Mouse (Mus musculus) stomach, embryonic 15.5 days (tissue): ENCODE measurements around the gene Ank2. TPM values are rescaled to one million over a fixed set of nuclear protein-coding genes. Genes with fewer than 3 reads are reported as not detected.

Experiments used
- ATAC-seq: fragments of 200-750 bp; cut with Nextera tagmentation; 2 replicates; pipeline ENCODE4 v1.8.0; 2017; ENCODE audit warnings: low read depth, moderate number of reproducible peaks, moderate TSS enrichment; ENCODE audit not compliant: insufficient read depth, low FRiP score
- H3K27ac ChIP-seq: fragments of 300-500 bp; sonication (generic); 2 replicates; pipeline ENCODE4 v1.5.1; 2015; ENCODE audit warnings: mild to moderate bottlenecking, inconsistent platforms
- H3K27me3 ChIP-seq: fragments of 300-500 bp; sonication (generic); replicated peaks from 2 replicates; pipeline ENCODE4 v1.6.1; 2015; ENCODE audit warnings: inconsistent platforms
- H3K36me3 ChIP-seq: fragments of 300-500 bp; sonication (generic); 2 replicates; pipeline ENCODE4 v1.6.1; 2015; ENCODE audit warnings: inconsistent platforms
- H3K4me1 ChIP-seq: fragments of 300-500 bp; sonication (generic); 2 replicates; pipeline ENCODE4 v1.6.1; 2015; ENCODE audit warnings: inconsistent platforms
- H3K4me2 ChIP-seq: fragments of 300-500 bp; sonication (generic); 2 replicates; pipeline ENCODE4 v1.6.1; 2015; ENCODE audit warnings: mild to moderate bottlenecking, inconsistent platforms
- H3K4me3 ChIP-seq: fragments of 300-500 bp; sonication (generic); replicated peaks from 2 replicates; pipeline ENCODE4 v1.5.1; 2015; ENCODE audit warnings: inconsistent platforms
- H3K9ac ChIP-seq: fragments of 300-500 bp; sonication (generic); 2 replicates; pipeline ENCODE4 v1.6.1; 2015; ENCODE audit warnings: inconsistent platforms
- H3K9me3 ChIP-seq: fragments of 300-500 bp; sonication (generic); 2 replicates; pipeline ENCODE4 v1.6.1; 2016; ENCODE audit warnings: inconsistent platforms
- WGBS: fragments of 180-500 bp; shearing (Covaris S2); methylation state at CpG from one replicate; pipeline ENCODE4 v1.1.7; 2015; 5-methylcytosine and 5-hydroxymethylcytosine counted together
- polyA plus RNA-seq: library from polyadenylated mRNA; unstranded; fragments of >200 nt; fragmentation: Nextera tagmentation; extraction: Ambion mirVana; gene quantifications from 2 replicates; pipeline ENCODE4 v1.2.1, GENCODE M21; 2015

The Ank2 gene
- polyA plus RNA-seq, 1 experiment from 2014 or later = 32.2 TPM

DNA sequence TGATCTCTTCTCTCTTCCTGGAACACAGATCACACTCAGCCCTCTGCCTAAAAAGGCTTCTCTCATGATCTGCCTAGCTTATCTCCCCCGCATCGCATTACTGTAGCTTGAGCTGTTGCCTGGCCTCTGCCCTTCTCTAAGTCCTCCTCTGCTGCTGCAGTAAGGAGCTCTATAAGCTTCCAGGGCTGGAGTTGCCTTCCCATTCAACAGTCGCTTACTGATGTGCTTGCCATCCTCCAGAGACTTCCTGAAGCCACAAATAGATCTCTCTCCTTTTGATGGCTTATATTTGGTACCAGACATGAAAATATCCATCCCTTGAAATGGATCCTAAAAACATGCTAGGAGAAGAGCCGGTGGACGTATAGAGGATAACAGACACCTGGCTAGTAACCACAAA lies 290.3 kb downstream of the Ank2 start:
- no peak overlapping the region for H3K4me3 ChIP-seq

DNA sequence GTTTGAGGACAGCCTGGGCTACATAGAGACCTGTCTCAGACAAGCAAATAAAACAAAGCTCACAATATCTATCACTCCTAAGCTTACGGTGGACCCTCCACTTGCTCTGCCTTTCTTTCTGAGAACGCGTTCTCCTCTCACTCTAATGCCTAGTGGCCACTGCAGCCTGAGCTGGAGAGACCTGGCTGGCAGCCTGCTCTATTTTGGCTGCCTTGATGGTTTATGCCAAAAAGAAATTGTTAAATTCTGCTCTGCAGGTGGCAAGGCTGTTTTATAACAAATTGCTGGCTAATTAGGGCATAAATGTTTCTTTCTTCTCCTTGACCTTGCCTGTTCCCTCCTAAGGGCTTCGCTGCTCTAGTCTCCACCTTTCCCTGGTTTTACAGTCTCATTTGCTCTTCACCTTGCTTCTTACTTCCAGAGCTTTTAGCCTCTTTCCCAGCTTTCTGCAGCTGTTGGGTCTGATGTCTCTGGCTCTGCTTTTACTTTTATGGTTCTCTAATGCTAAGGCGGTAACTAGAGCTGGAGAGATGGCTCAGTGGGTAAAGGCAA lies 293.2 kb downstream of the Ank2 start:
- H3K4me3 ChIP-seq = no peak overlapping the region
- H3K36me3 ChIP-seq = no peaks in the 10 kb centered on the region
- H3K4me1 ChIP-seq = no peaks in the 10 kb centered on the region
- no peaks in the 10 kb centered on the region for H3K9me3 ChIP-seq
- WGBS = 88% methylated on average over 5 of the region's 5 CpGs
- no peak overlapping the region for H3K4me2 ChIP-seq
- no peak for ATAC-seq
- no peak overlapping the region for H3K9ac ChIP-seq
- no peak overlapping the region for H3K27ac ChIP-seq
- no peaks in the 10 kb centered on the region for H3K27me3 ChIP-seq

More for the DNA sequence above, 290.3 kb downstream of the Ank2 start:
- no peak overlapping the region for H3K27ac ChIP-seq
- H3K27me3 ChIP-seq = no peaks in the 10 kb centered on the region
- WGBS = 83% methylated on average over 5 of the region's 5 CpGs
- ATAC-seq = no peak
- H3K4me2 ChIP-seq = no peak overlapping the region
- H3K9ac ChIP-seq = no peak overlapping the region
- H3K9me3 ChIP-seq = no peaks in the 10 kb centered on the region
- no peaks in the 10 kb centered on the region for H3K4me1 ChIP-seq
- no peaks in the 10 kb centered on the region for H3K36me3 ChIP-seq

DNA sequence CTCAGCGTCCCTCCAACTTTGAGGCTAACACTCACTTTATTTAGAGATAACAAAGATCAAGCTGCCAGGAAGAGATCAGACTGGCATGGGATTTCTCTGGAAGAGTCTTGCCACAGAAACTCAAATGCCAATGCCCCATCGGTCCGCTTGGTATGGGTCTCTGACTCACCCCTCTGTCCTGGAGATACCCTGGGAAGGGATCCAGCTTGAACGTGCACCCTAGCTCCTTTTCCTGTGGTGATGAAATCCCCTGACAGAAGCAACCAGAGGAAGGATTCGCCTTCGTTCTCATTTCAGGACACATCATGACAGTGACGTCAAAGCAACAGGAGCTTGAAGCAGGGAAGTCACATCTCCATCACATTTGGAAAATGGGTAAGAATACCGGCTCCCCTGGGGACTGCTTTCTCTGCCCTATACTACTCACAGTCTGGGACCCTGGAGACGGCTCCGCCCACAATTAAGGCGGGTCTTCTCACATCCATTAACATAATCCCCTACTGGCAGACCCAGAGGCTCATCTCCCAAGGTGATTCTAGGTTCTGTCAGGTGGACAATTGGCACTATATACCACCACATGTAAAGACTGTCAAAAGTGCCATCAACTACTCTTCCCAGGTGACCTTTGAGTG lies 296.6 kb downstream of the Ank2 start:
- Histone ChIP-seq H3K36me3 (no peaks in the 10 kb centered on the region), H3K27me3 (no peaks in the 10 kb centered on the region), H3K9ac (no peak overlapping the region), H3K4me1 (no peaks in the 10 kb centered on the region), H3K4me3 (no peak overlapping the region), H3K4me2 (no peak overlapping the region), H3K27ac (no peak overlapping the region), H3K9me3 (no peaks in the 10 kb centered on the region)
- WGBS = 47% methylated on average over 11 of the region's 11 CpGs
- no peak for ATAC-seq

DNA sequence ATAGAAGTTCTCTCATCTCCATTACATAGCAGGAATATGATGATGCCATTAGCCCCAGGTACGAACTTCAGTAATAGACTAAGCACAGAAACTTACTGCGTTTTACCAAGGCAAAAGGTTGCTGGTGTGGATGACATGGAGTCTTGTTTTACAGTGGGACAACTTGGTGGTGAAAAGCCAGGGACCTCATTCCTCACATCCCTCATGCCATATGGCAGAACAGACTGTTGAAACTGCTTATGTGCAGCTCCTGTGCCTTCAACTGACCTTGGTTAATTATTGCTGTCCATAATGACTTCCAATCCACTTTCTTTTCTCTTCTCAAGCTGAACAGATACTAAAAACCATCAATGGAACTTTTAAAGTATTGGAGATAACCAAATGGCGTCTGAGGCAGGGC lies 298.4 kb downstream of the Ank2 start:
- Histone ChIP-seq H3K9ac (no peak overlapping the region), H3K27ac (no peak overlapping the region), H3K4me1 (no peaks in the 10 kb centered on the region), H3K9me3 (no peaks in the 10 kb centered on the region), H3K4me3 (no peak overlapping the region), H3K36me3 (no peaks in the 10 kb centered on the region), H3K27me3 (no peaks in the 10 kb centered on the region), H3K4me2 (no peak overlapping the region)
- WGBS = 83% methylated on average over 3 of the region's 3 CpGs
- ATAC-seq = no peak

DNA sequence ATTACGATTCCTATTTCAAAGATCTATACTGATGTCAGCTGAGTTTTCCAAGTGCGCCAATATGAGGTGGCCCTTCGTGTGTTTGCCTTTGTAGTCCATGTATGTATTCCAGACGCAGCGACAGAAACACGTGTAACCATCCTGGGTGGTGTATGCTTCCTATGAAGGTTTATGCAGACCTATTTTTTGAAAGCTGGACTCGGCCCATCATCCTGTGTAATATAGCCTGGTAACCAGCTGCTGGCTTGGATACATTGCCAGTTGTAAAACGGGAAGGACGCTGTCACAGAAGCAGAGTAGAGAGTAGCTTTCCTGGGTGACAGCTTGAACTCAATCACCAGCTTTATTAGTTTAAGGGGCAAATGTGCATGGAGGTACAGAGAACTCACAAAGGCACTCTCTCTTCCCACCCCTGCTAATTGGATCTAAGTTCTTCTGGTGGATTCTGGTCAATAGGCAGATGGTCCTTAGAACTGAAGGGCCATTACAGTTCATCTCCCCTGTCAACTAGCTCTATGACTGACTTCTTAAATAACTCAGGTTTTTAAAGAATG lies 300.0 kb downstream of the Ank2 start:
- no peak overlapping the region for H3K27ac ChIP-seq
- no peak for ATAC-seq
- 85% methylated on average over 9 of the region's 9 CpGs for WGBS

DNA sequence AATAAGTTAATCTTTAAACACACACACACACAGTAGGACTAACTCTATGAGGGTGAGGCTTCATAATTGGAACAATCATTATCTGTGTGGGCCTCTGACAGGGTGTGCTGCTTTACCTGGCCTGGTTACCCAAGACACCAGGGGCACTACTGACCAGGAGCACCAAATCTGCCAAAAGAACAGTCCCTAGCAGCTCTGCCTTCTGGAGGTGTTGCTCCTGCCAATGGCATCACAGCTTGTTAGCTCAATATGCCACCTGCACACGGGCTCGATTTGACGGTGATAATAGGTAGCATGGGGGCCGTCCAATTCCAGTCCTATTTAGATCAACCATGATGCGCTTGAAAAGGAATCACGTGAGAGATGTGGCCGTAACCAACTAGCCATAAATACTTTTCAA lies 300.5 kb downstream of the Ank2 start:
- Histone ChIP-seq H3K27me3 (no peaks in the 10 kb centered on the region), H3K27ac (no peak overlapping the region)

More for the DNA sequence above, 300.0 kb downstream of the Ank2 start:
- Histone ChIP-seq H3K4me3 (no peak overlapping the region), H3K36me3 (no peaks in the 10 kb centered on the region), H3K9ac (no peak overlapping the region), H3K9me3 (no peaks in the 10 kb centered on the region), H3K4me1 (no peaks in the 10 kb centered on the region), H3K4me2 (no peak overlapping the region), H3K27me3 (no peaks in the 10 kb centered on the region)

DNA sequence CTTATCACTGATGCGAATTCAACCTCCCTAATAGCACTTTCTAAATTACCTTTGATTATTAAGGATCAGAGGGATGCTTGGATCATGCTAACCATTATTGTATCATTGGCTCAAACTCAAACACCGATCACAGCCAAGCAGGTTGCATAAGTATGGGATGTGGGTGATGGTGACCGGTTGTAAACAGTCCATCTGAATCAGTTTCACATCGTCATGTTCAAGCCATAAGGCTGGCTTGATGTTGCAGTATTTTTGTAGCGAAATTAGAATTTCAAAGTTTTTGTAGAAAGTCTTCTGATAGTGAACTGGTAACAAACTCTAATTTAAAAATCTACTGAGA lies 310.4 kb downstream of the Ank2 start:
- Histone ChIP-seq H3K27me3 (no peaks in the 10 kb centered on the region), H3K36me3 (no peaks in the 10 kb centered on the region), H3K4me3 (no peak overlapping the region), H3K4me2 (no peak overlapping the region), H3K4me1 (no peaks in the 10 kb centered on the region), H3K9me3 (no peaks in the 10 kb centered on the region), H3K9ac (no peak overlapping the region), H3K27ac (no peak overlapping the region)
- no peak for ATAC-seq
- 89% methylated on average over 5 of the region's 5 CpGs for WGBS

More for the DNA sequence above, 300.5 kb downstream of the Ank2 start:
- no peak for ATAC-seq
- no peaks in the 10 kb centered on the region for H3K36me3 ChIP-seq
- H3K4me1 ChIP-seq = no peaks in the 10 kb centered on the region
- no peak overlapping the region for H3K9ac ChIP-seq
- no peak overlapping the region for H3K4me2 ChIP-seq
- WGBS = 92% methylated on average over 7 of the region's 7 CpGs
- H3K4me3 ChIP-seq = no peak overlapping the region
- no peaks in the 10 kb centered on the region for H3K9me3 ChIP-seq

DNA sequence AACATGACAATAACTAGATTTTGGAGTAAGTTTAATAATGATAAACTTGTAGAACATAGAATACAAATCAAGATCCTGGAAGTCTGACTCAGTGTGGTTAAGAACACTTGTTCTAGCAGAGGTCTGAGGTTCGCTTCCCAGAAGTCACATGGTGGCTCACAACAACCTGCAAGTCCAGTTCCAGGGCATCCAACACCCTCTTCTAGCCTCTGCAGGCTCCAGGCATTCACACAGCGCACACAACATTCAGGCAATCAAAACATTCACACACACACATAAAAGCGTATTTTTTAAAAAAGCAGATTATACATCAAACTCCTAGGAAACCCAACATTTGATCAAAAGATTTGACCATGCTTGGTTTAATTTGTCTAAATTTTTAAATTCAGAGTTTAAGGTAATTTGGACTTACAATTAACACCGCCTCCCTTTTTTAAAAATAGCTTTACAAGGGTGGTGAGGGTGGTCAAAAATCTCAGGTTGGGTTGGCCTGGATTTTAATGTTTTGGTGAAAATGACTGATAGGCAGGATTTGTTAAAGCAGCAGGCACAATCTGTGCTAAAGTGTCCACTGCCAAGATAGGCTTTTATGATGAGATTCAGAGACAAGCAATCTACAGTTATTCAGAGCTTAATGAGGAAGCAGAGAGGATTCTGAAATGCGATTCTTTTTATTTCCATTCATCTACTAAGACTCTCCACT lies 310.9 kb downstream of the Ank2 start:
- no peaks in the 10 kb centered on the region for H3K9me3 ChIP-seq
- H3K4me3 ChIP-seq = no peak overlapping the region
- H3K4me1 ChIP-seq = no peaks in the 10 kb centered on the region
- H3K27ac ChIP-seq = no peak overlapping the region
- no peaks in the 10 kb centered on the region for H3K36me3 ChIP-seq
- no peak overlapping the region for H3K4me2 ChIP-seq
- 89% methylated on average over 5 of the region's 5 CpGs for WGBS
- no peak for ATAC-seq
- H3K9ac ChIP-seq = no peak overlapping the region
- no peaks in the 10 kb centered on the region for H3K27me3 ChIP-seq

DNA sequence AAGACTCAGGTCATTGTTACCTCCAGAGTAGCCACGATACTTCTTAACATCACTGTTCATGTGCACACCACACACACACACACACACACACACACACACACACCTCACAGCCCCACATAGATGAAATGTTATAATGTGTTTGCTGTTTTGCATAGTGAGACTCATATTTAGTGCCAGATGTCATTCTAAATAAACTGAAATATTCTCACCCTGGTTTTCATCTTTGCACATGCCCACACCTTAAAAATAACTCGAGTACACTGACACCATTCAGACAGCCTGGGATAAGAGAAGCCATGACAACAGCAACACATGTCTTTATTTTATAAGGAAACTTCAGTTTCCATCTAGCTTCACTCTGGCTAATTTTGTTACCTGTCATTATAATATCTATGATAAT lies 312.1 kb downstream of the Ank2 start:
- H3K9me3 ChIP-seq = no peaks in the 10 kb centered on the region
- no peak overlapping the region for H3K27ac ChIP-seq
- ATAC-seq = no peak
- WGBS = 88% methylated on average over 2 of the region's 2 CpGs
- H3K4me1 ChIP-seq = no peaks in the 10 kb centered on the region
- H3K27me3 ChIP-seq = no peaks in the 10 kb centered on the region
- no peak overlapping the region for H3K9ac ChIP-seq
- no peaks in the 10 kb centered on the region for H3K36me3 ChIP-seq
- no peak overlapping the region for H3K4me3 ChIP-seq
- no peak overlapping the region for H3K4me2 ChIP-seq

DNA sequence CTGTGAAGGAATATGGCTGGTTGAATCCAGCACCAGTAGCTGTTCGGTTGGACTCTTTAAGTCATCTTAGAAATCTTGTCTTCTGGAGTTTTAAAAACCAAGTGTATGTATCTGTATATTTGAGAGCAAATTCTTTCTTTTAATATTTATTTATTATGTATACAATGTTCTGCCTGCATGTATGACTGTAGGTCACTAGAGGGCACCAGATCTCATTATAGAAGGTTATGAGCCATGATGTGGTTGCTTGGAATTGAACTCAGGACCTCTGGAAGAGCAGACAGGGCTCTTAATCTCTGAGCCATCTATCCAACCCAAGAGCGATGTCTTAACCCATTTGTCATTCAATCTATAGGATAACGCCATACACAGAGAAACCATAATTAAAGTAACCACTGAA lies 312.9 kb downstream of the Ank2 start:
- H3K27ac ChIP-seq = no peak overlapping the region
- no peaks in the 10 kb centered on the region for H3K27me3 ChIP-seq
- H3K4me2 ChIP-seq = no peak overlapping the region
- no peak overlapping the region for H3K4me3 ChIP-seq
- H3K4me1 ChIP-seq = no peaks in the 10 kb centered on the region
- no peaks in the 10 kb centered on the region for H3K36me3 ChIP-seq
- no peak for ATAC-seq
- 88% methylated on average over 3 of the region's 3 CpGs for WGBS
- H3K9ac ChIP-seq = no peak overlapping the region
- no peaks in the 10 kb centered on the region for H3K9me3 ChIP-seq

DNA sequence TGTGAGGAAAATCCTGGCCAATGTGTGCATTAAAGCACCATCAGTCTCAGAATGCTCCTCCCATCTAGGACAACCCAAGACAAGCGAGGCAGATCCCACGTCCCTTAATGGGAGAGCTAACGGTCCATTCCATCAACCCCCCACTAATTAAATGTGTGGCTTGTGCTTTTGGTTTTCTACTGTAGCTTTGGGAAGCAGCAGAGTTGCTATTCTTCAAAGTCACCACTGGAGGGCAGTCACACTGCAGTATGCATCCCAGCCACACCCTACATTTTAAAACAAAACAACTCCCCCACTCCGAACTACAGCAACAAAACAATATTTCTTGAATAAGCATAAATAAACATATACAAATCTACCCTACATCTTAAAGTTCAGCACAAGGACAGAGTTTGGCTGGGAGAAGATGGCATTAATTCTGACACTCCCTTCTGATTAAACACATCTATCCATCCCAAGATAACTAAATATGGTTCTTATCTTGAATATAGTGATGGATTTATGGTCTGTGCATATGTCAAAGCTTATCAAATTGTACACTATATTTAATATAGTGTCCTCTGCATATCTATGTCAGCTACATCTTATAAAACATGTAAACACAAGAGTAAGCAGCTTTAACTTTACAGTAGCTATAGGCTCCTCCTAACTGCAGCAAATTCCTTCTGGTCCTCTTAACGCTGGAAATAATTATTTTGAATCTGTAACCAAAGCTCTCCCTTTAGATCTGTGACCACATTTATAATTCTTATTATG lies 315.0 kb downstream of the Ank2 start:
- Histone ChIP-seq H3K4me1 (no peaks in the 10 kb centered on the region), H3K36me3 (no peaks in the 10 kb centered on the region), H3K27ac (no peak overlapping the region), H3K4me3 (no peak overlapping the region), H3K9ac (no peak overlapping the region), H3K9me3 (no peaks in the 10 kb centered on the region), H3K4me2 (no peak overlapping the region), H3K27me3 (no peaks in the 10 kb centered on the region)
- ATAC-seq = no peak
- WGBS = 16% methylated on average over 5 of the region's 5 CpGs

DNA sequence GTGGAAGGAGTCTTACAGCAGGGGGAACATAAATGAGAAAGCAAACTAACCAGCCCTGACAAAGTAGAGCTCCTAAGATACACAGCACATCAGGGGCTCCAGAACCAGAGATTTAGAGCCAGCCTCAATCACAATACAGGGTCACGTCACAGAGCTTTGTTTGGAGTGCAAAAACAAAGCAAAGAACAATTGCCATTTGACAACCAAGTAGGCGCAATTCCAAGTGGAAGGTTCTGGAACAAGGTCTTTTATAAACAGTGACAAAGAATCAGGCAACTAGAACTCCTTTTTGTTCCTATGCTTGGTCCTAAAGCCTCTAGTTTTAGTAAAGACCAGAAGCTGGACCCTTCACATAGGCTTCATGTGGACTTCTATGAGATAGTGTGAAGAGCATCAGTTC lies 326.5 kb downstream of the Ank2 start:
- H3K27me3 ChIP-seq = no peaks in the 10 kb centered on the region
- H3K4me1 ChIP-seq = no peaks in the 10 kb centered on the region
- H3K9me3 ChIP-seq = no peaks in the 10 kb centered on the region
- no peak overlapping the region for H3K4me2 ChIP-seq
- H3K27ac ChIP-seq = no peak overlapping the region
- no peak overlapping the region for H3K4me3 ChIP-seq
- ATAC-seq = no peak
- WGBS = 81% methylated on average over 2 of the region's 2 CpGs
- H3K9ac ChIP-seq = no peak overlapping the region
- no peaks in the 10 kb centered on the region for H3K36me3 ChIP-seq
